Mouse (Mus musculus): Measurements from ENCODE around the gene Scand1. TPM values are rescaled to one million over a fixed set of nuclear protein-coding genes. Genes with fewer than 3 reads are reported as not detected.
A peak's percentile ranks its signal among the peaks of the same experiment; 100 is the strongest.

The Scand1 gene
- polyA plus RNA-seq, 1 experiment from 2014 or later = 104 TPM

- Histone ChIP-seq H3K4me1 (replicated peaks; ENCODE audit: control insufficient read depth, insufficient read depth, low read length) (peaks cover 13% of the 10 kb centered on the region; the same call in 1 of the 2 replicates), H3K4me2 (replicated peaks) (peak overlapping the region; percentile 86), H3K9me3 (ENCODE audit: control insufficient read depth, low read length) (no peaks in the 10 kb centered on the region), H3K4me3 (replicated peaks; ENCODE audit: low read length) (peak overlapping the region; percentile 94), H3K9ac (peak overlapping the region; percentile 97), H3K27me3 (ENCODE audit: control insufficient read depth, insufficient read depth, low read length) (no peaks in the 10 kb centered on the region), H3K27ac (peak overlapping the region; percentile 97), H3K36me3 (replicated peaks; ENCODE audit: control insufficient read depth, insufficient read depth) (peaks cover 17% of the 10 kb centered on the region; the same call in 1 of the 2 replicates)
- WGBS = under 1% methylated on average over 52 of the region's 53 CpGs
- peak; percentile 52 for DNase-seq (ENCODE audit: low spot score)
- peak; percentile 58; the same call in 1 of the 2 replicates for ATAC-seq (ENCODE audit: low FRiP score)
Observed at GRCm38 (mm10) chr2:156311841-156312291, 638 bp downstream of the Scand1 start.

GRCm38 (mm10) chr2:156311441-156311840 is 1.1 kb downstream of the Scand1 start:
- WGBS = 21% methylated on average over 8 of the region's 8 CpGs
- H3K27me3 ChIP-seq (ENCODE audit: control insufficient read depth, insufficient read depth, low read length) = no peaks in the 10 kb centered on the region
- peaks cover 13% of the 10 kb centered on the region; the same call in 1 of the 2 replicates for H3K4me1 ChIP-seq (replicated peaks; ENCODE audit: control insufficient read depth, insufficient read depth, low read length)
- DNase-seq (ENCODE audit: low spot score) = no peak
- H3K4me3 ChIP-seq (replicated peaks; ENCODE audit: low read length) = peak overlapping the region; percentile 94
- peak overlapping the region; percentile 97 for H3K27ac ChIP-seq
- H3K36me3 ChIP-seq (replicated peaks; ENCODE audit: control insufficient read depth, insufficient read depth) = peaks cover 21% of the 10 kb centered on the region; the same call in 1 of the 2 replicates
- peak overlapping the region; percentile 86 for H3K4me2 ChIP-seq (replicated peaks)
- no peak for ATAC-seq (ENCODE audit: low FRiP score)
- H3K9me3 ChIP-seq (ENCODE audit: control insufficient read depth, low read length) = no peaks in the 10 kb centered on the region
- peak overlapping the region; percentile 97 for H3K9ac ChIP-seq

DNA sequence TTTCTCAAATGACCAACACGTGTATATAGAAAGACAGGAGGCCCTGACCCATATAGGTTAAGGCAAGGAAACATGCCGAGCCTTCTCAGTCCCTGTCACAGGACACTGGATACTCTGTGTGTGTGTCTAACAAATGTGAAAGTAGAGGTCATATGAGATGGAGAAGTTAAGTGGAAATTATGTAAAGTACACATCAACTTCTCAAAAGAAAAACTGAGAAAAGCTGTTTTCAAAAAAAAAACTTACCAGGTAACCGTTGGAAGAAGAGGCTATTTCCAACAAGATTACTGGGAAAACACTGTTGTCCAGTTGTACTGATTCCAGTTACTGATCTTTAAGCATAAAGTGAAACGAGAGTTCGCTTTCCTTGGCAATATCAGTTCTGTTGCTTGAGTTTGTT is 1.6 kb downstream of the Scand1 start:
- Histone ChIP-seq H3K9ac (0 out of 2 replicates have a peak overlapping the region, but pooled peaks have one; percentile 97), H3K4me3 (replicated peaks; ENCODE audit: low read length) (peak overlapping the region; percentile 94), H3K27me3 (ENCODE audit: control insufficient read depth, insufficient read depth, low read length) (no peaks in the 10 kb centered on the region), H3K4me2 (replicated peaks) (peak overlapping the region; percentile 86), H3K4me1 (replicated peaks; ENCODE audit: control insufficient read depth, insufficient read depth, low read length) (peaks cover 13% of the 10 kb centered on the region; the same call in 1 of the 2 replicates), H3K9me3 (ENCODE audit: control insufficient read depth, low read length) (no peaks in the 10 kb centered on the region), H3K27ac (no peak overlapping the region), H3K36me3 (replicated peaks; ENCODE audit: control insufficient read depth, insufficient read depth) (peaks cover 21% of the 10 kb centered on the region; the same call in 1 of the 2 replicates)
- WGBS = 90% methylated on average over 5 of the region's 5 CpGs
- ATAC-seq (ENCODE audit: low FRiP score) (no peak), DNase-seq (ENCODE audit: low spot score) (no peak)

- 90% methylated on average over 5 of the region's 5 CpGs for WGBS
- Histone ChIP-seq H3K27ac (no peak overlapping the region), H3K9ac (no peak overlapping the region), H3K4me3 (replicated peaks; ENCODE audit: low read length) (no peak overlapping the region), H3K9me3 (ENCODE audit: control insufficient read depth, low read length) (no peaks in the 10 kb centered on the region), H3K36me3 (replicated peaks; ENCODE audit: control insufficient read depth, insufficient read depth) (peaks cover 21% of the 10 kb centered on the region), H3K4me1 (replicated peaks; ENCODE audit: control insufficient read depth, insufficient read depth, low read length) (peaks cover 13% of the 10 kb centered on the region; the same call in 1 of the 2 replicates), H3K4me2 (replicated peaks) (no peak overlapping the region), H3K27me3 (ENCODE audit: control insufficient read depth, insufficient read depth, low read length) (no peaks in the 10 kb centered on the region)
- no peak for DNase-seq (ENCODE audit: low spot score)
- no peak for ATAC-seq (ENCODE audit: low FRiP score)
Observed at GRCm38 (mm10) chr2:156310455-156310854, 2.0 kb downstream of the Scand1 start.

DNA sequence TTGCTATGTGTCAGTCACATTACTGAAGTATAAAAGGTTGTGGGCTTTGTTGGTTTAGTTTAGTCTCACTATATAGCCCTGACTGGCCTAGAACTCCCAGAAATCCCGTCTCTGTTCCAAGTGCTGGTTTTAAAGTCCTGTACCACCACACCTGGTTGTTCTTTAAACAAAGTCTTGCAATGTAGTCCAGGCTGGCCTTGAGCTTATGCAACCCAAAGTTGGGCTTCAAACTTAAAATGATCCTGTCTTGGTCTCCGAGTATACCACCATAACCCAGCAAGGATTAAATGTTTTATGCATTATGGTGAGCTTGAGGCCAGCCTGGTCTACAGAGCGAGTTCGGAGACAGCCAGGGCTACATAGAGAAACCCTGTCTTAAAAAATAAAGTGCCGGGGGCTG is 2.6 kb downstream of the Scand1 start:
- no peaks in the 10 kb centered on the region for H3K9me3 ChIP-seq (ENCODE audit: control insufficient read depth, low read length)
- H3K27me3 ChIP-seq (ENCODE audit: control insufficient read depth, insufficient read depth, low read length) = no peaks in the 10 kb centered on the region
- H3K27ac ChIP-seq = no peak overlapping the region
- 98% methylated on average over 5 of the region's 5 CpGs for WGBS
- no peak overlapping the region for H3K4me2 ChIP-seq (replicated peaks)
- DNase-seq (ENCODE audit: low spot score) (no peak), ATAC-seq (ENCODE audit: low FRiP score) (no peak)
- H3K36me3 ChIP-seq (replicated peaks; ENCODE audit: control insufficient read depth, insufficient read depth) = peaks cover 25% of the 10 kb centered on the region
- peaks cover 13% of the 10 kb centered on the region; the same call in 1 of the 2 replicates for H3K4me1 ChIP-seq (replicated peaks; ENCODE audit: control insufficient read depth, insufficient read depth, low read length)
- H3K9ac ChIP-seq = no peak overlapping the region
- H3K4me3 ChIP-seq (replicated peaks; ENCODE audit: low read length) = no peak overlapping the region

- Histone ChIP-seq H3K9ac (no peak overlapping the region), H3K4me1 (replicated peaks; ENCODE audit: control insufficient read depth, insufficient read depth, low read length) (peaks cover 6% of the 10 kb centered on the region; the same call in 1 of the 2 replicates), H3K27me3 (ENCODE audit: control insufficient read depth, insufficient read depth, low read length) (no peaks in the 10 kb centered on the region), H3K9me3 (ENCODE audit: control insufficient read depth, low read length) (no peaks in the 10 kb centered on the region), H3K4me2 (replicated peaks) (no peak overlapping the region), H3K36me3 (replicated peaks; ENCODE audit: control insufficient read depth, insufficient read depth) (peaks cover 47% of the 10 kb centered on the region), H3K27ac (no peak overlapping the region), H3K4me3 (replicated peaks; ENCODE audit: low read length) (no peak overlapping the region)
- WGBS = 61% methylated on average over 5 of the region's 5 CpGs
- ATAC-seq (ENCODE audit: low FRiP score) = no peak
- no peak for DNase-seq (ENCODE audit: low spot score)
Observed at GRCm38 (mm10) chr2:156307261-156307660, 5.2 kb downstream of the Scand1 start.

GRCm38 (mm10) chr2:156305818-156306217 is 6.7 kb downstream of the Scand1 start:
- Histone ChIP-seq H3K36me3 (replicated peaks; ENCODE audit: control insufficient read depth, insufficient read depth) (peaks cover 50% of the 10 kb centered on the region), H3K9me3 (ENCODE audit: control insufficient read depth, low read length) (no peaks in the 10 kb centered on the region), H3K9ac (no peak overlapping the region), H3K4me3 (replicated peaks; ENCODE audit: low read length) (no peak overlapping the region), H3K27me3 (ENCODE audit: control insufficient read depth, insufficient read depth, low read length) (no peaks in the 10 kb centered on the region), H3K27ac (no peak overlapping the region), H3K4me2 (replicated peaks) (no peak overlapping the region), H3K4me1 (replicated peaks; ENCODE audit: control insufficient read depth, insufficient read depth, low read length) (0 out of 2 replicates have a peak, but pooled peaks cover under 1% of the 10 kb centered on the region)
- DNase-seq (ENCODE audit: low spot score) (peak; percentile 35), ATAC-seq (ENCODE audit: low FRiP score) (no peak)
- 92% methylated on average over 2 of the region's 2 CpGs for WGBS

DNA sequence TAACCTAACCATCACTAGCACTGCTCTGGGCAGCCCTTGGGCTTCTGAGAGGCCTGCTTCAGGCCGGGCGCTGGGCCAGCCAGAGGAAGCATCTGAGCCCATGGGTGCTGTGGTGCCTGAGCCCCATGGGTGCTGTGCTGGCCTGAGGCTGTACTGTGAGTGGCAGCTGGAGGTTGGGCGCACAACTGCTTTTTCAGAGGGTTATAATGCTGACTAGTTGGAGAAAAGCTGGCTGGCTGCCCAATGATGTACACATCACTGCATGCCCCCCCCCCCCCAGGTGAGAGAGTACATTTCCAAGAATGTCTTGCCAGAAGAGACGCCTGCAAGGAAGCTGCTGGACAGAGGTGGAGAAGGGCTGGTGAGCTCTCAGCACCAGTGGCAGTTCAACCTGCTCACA is 8.2 kb downstream of the Scand1 start:
- no peaks in the 10 kb centered on the region for H3K9me3 ChIP-seq (ENCODE audit: control insufficient read depth, low read length)
- H3K36me3 ChIP-seq (replicated peaks; ENCODE audit: control insufficient read depth, insufficient read depth) = peaks cover 53% of the 10 kb centered on the region
- H3K27ac ChIP-seq = no peak overlapping the region
- ATAC-seq (ENCODE audit: low FRiP score) (no peak), DNase-seq (ENCODE audit: low spot score) (no peak)
- H3K4me3 ChIP-seq (replicated peaks; ENCODE audit: low read length) = no peak overlapping the region
- H3K9ac ChIP-seq = no peak overlapping the region
- H3K27me3 ChIP-seq (ENCODE audit: control insufficient read depth, insufficient read depth, low read length) = no peaks in the 10 kb centered on the region
- no peaks in the 10 kb centered on the region for H3K4me1 ChIP-seq (replicated peaks; ENCODE audit: control insufficient read depth, insufficient read depth, low read length)
- H3K4me2 ChIP-seq (replicated peaks) = no peak overlapping the region
- 94% methylated on average over 4 of the region's 4 CpGs for WGBS

DNA sequence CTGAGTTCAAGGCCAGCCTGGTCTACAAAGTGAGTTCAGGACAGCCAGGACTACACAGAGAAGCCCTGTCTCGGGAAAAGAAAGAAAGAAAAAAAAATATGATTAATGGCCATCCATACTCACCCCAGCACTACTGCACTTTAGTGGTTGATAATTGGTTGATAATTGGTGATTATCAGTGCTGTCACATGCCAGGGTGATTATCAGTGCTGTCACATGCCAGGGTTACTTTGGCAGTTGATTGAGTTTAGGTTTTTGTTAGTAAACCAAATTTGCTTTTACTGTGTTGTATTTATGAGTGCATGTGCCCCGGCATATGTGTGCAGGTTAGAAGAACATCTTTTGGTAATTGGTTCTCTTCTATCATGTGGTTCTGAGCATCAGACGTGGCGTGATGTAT is 10.4 kb downstream of the Scand1 start:
- Histone ChIP-seq H3K9me3 (ENCODE audit: control insufficient read depth, low read length) (no peaks in the 10 kb centered on the region), H3K36me3 (replicated peaks; ENCODE audit: control insufficient read depth, insufficient read depth) (peaks cover 60% of the 10 kb centered on the region), H3K4me1 (replicated peaks; ENCODE audit: control insufficient read depth, insufficient read depth, low read length) (no peaks in the 10 kb centered on the region), H3K9ac (no peak overlapping the region), H3K4me2 (replicated peaks) (no peak overlapping the region), H3K27me3 (ENCODE audit: control insufficient read depth, insufficient read depth, low read length) (no peaks in the 10 kb centered on the region), H3K4me3 (replicated peaks; ENCODE audit: low read length) (no peak overlapping the region), H3K27ac (no peak overlapping the region)
- ATAC-seq (ENCODE audit: low FRiP score) (no peak), DNase-seq (ENCODE audit: low spot score) (no peak)
- WGBS = 93% methylated on average over 4 of the region's 4 CpGs

DNA sequence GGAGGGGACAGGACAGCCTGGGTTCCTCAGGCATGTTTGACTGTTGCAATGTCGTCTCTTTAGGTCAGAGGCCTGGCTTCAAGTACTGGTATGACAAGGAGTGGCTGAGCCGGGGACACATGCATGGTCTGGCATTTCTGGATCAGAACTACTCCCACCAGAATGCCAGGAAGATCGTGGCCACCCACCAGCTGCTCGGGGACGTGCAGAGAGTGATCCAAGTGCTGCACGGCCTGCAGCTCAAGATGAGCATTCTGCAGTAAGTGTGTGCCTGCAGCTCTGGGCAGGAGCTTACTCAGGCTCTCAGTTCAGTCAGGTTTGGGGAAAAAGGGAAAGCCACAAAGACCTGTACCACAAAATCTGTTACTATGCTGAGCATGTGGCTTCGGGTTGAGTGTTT is 14.0 kb downstream of the Scand1 start:
- DNase-seq (ENCODE audit: low spot score) (no peak), ATAC-seq (ENCODE audit: low FRiP score) (no peak)
- WGBS = 91% methylated on average over 7 of the region's 7 CpGs
- Histone ChIP-seq H3K27ac (no peak overlapping the region), H3K4me2 (replicated peaks) (no peak overlapping the region), H3K4me3 (replicated peaks; ENCODE audit: low read length) (no peak overlapping the region), H3K4me1 (replicated peaks; ENCODE audit: control insufficient read depth, insufficient read depth, low read length) (no peaks in the 10 kb centered on the region), H3K9me3 (ENCODE audit: control insufficient read depth, low read length) (no peaks in the 10 kb centered on the region), H3K36me3 (replicated peaks; ENCODE audit: control insufficient read depth, insufficient read depth) (peaks cover 74% of the 10 kb centered on the region), H3K27me3 (ENCODE audit: control insufficient read depth, insufficient read depth, low read length) (no peaks in the 10 kb centered on the region), H3K9ac (no peak overlapping the region)
